Mouse (Mus musculus) embryonic fibroblast, embryonic 13.5 days (primary cell): ENCODE data around the gene Rhof.
A peak's percentile ranks its signal among the peaks of the same experiment; 100 is the strongest.

Experiments
- CTCF ChIP-seq: IDR thresholded peaks from 2 replicates; pipeline ENCODE4 v1.5.1; 2011; ENCODE audit warnings: mild to moderate bottlenecking, control low read depth, low read length, moderate library complexity, borderline replicate concordance; ENCODE audit not compliant: insufficient read depth
- POLR2A ChIP-seq: IDR thresholded peaks from 2 replicates; pipeline ENCODE4 v1.6.1; 2011; ENCODE audit warnings: low read depth, mild to moderate bottlenecking, control low read depth, low read length, moderate library complexity

DNA sequence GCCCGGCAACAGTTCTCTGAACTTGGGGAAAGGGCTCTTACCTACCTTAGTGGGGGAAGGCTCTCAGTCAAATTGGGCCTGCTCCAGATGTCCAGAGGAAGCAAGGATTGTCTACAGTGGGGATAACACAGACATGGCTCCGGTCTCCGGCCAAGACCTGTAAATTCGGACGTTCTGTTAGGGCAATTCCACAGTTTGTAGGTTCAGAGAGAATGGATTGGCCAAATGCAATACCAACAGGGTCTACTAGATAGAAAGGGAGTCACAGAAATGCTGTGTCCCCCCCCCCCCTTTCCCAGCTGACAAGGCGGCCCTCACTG lies 5.4 kb upstream of the Rhof start:
- TF ChIP-seq CTCF (no peak), POLR2A (peak; percentile 36)
